Mouse (Mus musculus): ENCODE data around the gene Flywch2.
"Not testable (repeated sequence)": the region's sequence is repeated elsewhere in the genome, so short reads cannot be mapped to it uniquely, and the experiment has no call there.

The Flywch2 gene

GRCm38 (mm10) chr17:23790269-23791078, 4.6 kb upstream of the Flywch2 start, which contains the start of gene Srrm2:
Gene Srrm2 (plus strand): TSS chr17:23790532.
- peak; percentile 79 for DNase-seq (ENCODE audit: low read depth, low spot score)

- no peak for DNase-seq (ENCODE audit: low read depth, low spot score)
Measured at GRCm38 (mm10) chr17:23789749-23790268, 3.9 kb upstream of the Flywch2 start.

GRCm38 (mm10) chr17:23788973-23789372, 3.1 kb upstream of the Flywch2 start:
- DNase-seq (ENCODE audit: low read depth, low spot score), result no peak

- peak; percentile 91 for DNase-seq (ENCODE audit: low read depth, low spot score)
Measured at GRCm38 (mm10) chr17:23786510-23786931, 640 bp upstream of the Flywch2 start.

GRCm38 (mm10) chr17:23783352-23783751, 2.5 kb downstream of the Flywch2 start:
- DNase-seq (ENCODE audit: low read depth, low spot score), result no peak

- no peak for DNase-seq (ENCODE audit: low read depth, low spot score)
Measured at GRCm38 (mm10) chr17:23778447-23778846, 7.4 kb downstream of the Flywch2 start.

- DNase-seq (ENCODE audit: low read depth, low spot score), result no peak
Measured at GRCm38 (mm10) chr17:23777141-23777540, 8.7 kb downstream of the Flywch2 start.

GRCm38 (mm10) chr17:23776216-23776615, 9.7 kb downstream of the Flywch2 start:
- DNase-seq (ENCODE audit: low read depth, low spot score), result no peak

GRCm38 (mm10) chr17:23774090-23774489, 11.8 kb downstream of the Flywch2 start:
- DNase-seq (ENCODE audit: low read depth, low spot score), result peak; percentile 88

GRCm38 (mm10) chr17:23773676-23774075, 12.2 kb downstream of the Flywch2 start:
- no peak for DNase-seq (ENCODE audit: low read depth, low spot score)

GRCm38 (mm10) chr17:23772219-23772556, 13.7 kb downstream of the Flywch2 start:
- not testable (repeated sequence) for DNase-seq (ENCODE audit: low read depth, low spot score)

- peak; percentile 100 for DNase-seq (ENCODE audit: low read depth, low spot score)
Measured at GRCm38 (mm10) chr17:23771284-23772218, 14.3 kb downstream of the Flywch2 start, which contains the start of gene Flywch1. Gene Flywch1 (minus strand): TSS chr17:23771602.

- DNase-seq (ENCODE audit: low read depth, low spot score), result peak; percentile 58
Measured at GRCm38 (mm10) chr17:23770896-23771283, 15.0 kb downstream of the Flywch2 start.

GRCm38 (mm10) chr17:23770493-23770892, 15.4 kb downstream of the Flywch2 start:
- peak; percentile 43 for DNase-seq (ENCODE audit: low read depth, low spot score)

- peak; percentile 48 for DNase-seq (ENCODE audit: low read depth, low spot score)
Measured at GRCm38 (mm10) chr17:23762976-23763375, 22.9 kb downstream of the Flywch2 start.

- DNase-seq (ENCODE audit: low read depth, low spot score), result no peak
Measured at GRCm38 (mm10) chr17:23761155-23761554, 24.7 kb downstream of the Flywch2 start.

GRCm38 (mm10) chr17:23760231-23760630, 25.6 kb downstream of the Flywch2 start:
- no peak for DNase-seq (ENCODE audit: low read depth, low spot score)

GRCm38 (mm10) chr17:23758801-23759200, 27.1 kb downstream of the Flywch2 start:
- peak; percentile 53 for DNase-seq (ENCODE audit: low read depth, low spot score)

GRCm38 (mm10) chr17:23757581-23757980, 28.3 kb downstream of the Flywch2 start:
- DNase-seq (ENCODE audit: low read depth, low spot score), result no peak

GRCm38 (mm10) chr17:23755689-23756088, 30.2 kb downstream of the Flywch2 start:
- no peak for DNase-seq (ENCODE audit: low read depth, low spot score)

GRCm38 (mm10) chr17:23749400-23750191, 36.3 kb downstream of the Flywch2 start:
- no peak for DNase-seq (ENCODE audit: low read depth, low spot score)

Data from brain, adult 2 months (tissue).